Mouse (Mus musculus) lung, postnatal 36 days (tissue): ENCODE data around the gene Pald1.

Source experiments
- DNase-seq: peaks from one replicate; pipeline ENCODE4 v3.0.0; 2022; ENCODE audit warnings: mixed read lengths

Gene Pald1

GRCm38 (mm10) chr10:61274532-61274931 is 108.8 kb downstream of the Pald1 start:
- DNase-seq, result no peak

GRCm38 (mm10) chr10:61273844-61274215 is 109.5 kb downstream of the Pald1 start:
- DNase-seq, result peak; percentile 57

GRCm38 (mm10) chr10:61273081-61273843 is 110.1 kb downstream of the Pald1 start, which contains the start of gene Adamts14:
TSS of gene Adamts14 (minus strand) at chr10:61273438.
- no peak for DNase-seq

DNA sequence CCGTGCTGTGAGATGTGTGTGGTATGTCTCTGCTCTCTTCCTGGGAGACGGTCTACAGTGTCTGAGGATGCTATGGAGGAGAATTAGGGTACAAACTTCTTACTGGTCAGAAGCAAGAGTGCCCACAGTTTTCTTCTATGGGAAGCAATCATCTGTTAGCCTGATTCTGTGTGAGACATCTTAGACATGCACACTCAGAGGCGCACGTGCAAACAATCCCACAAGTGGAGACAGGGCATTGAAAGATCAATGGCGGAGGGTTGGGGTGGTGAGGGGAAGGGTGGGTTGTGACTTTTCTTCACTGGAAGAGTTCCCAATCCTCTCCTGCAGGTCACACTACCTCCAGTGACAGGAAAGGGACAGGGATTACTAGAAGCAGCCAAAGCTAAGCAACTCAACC is 110.7 kb downstream of the Pald1 start:
- DNase-seq, result no peak

GRCm38 (mm10) chr10:61272089-61272626 is 111.2 kb downstream of the Pald1 start:
- DNase-seq, result no peak
